Mouse (Mus musculus) brain, embryonic 14.5 days (tissue): ENCODE results near the gene Nceh1.

Experiments
- CTCF ChIP-seq: fragments of 200-500 bp; IDR thresholded peaks from 2 replicates; pipeline ENCODE4 v1.5.1; 2012; ENCODE audit warnings: inconsistent platforms, mild to moderate bottlenecking, moderate library complexity, borderline replicate concordance; ENCODE audit not compliant: insufficient read depth, insufficient read length; ENCODE audit errors: extremely low read depth
- POLR2A ChIP-seq: fragments of 200-500 bp; IDR thresholded peaks from 2 replicates; pipeline ENCODE4 v1.6.1; 2012; ENCODE audit warnings: mild to moderate bottlenecking, inconsistent platforms, borderline replicate concordance; ENCODE audit not compliant: poor library complexity, insufficient read depth, insufficient read length, severe bottlenecking; ENCODE audit errors: extremely low read depth

GRCm38 (mm10) chr3:27323551-27323950 lies 140.8 kb downstream of the Nceh1 start:
- TF ChIP-seq CTCF, result no peak
- TF ChIP-seq POLR2A, result no peak
